Mouse (Mus musculus) lung, embryonic 15.5 days (tissue): Measurements from ENCODE around the gene 2410137M14Rik. TPM values are rescaled to one million over a fixed set of nuclear protein-coding genes. Genes with fewer than 3 reads are reported as not detected.
"Not testable (repeated sequence)": the region's sequence is repeated elsewhere in the genome, so short reads cannot be mapped to it uniquely, and the experiment has no call there.

Source experiments
- ATAC-seq: fragments of 200-750 bp; cut with Nextera tagmentation; 2 replicates; pipeline ENCODE4 v1.8.0; 2017; ENCODE audit warnings: moderate number of reproducible peaks, borderline replicate concordance; ENCODE audit not compliant: low FRiP score, low TSS enrichment; ENCODE audit errors: extremely low read depth
- H3K27ac ChIP-seq: fragments of 300-500 bp; sonication (generic); 2 replicates; pipeline ENCODE4 v1.5.1; 2015; ENCODE audit warnings: moderate library complexity, mild to moderate bottlenecking, inconsistent platforms
- H3K27me3 ChIP-seq: fragments of 300-500 bp; sonication (generic); 2 replicates; pipeline ENCODE4 v1.6.1; 2015; ENCODE audit warnings: inconsistent platforms
- H3K36me3 ChIP-seq: fragments of 300-500 bp; sonication (generic); 2 replicates; pipeline ENCODE4 v1.6.1; 2015; ENCODE audit warnings: inconsistent platforms
- H3K4me1 ChIP-seq: fragments of 300-500 bp; sonication (generic); 2 replicates; pipeline ENCODE4 v1.6.1; 2015; ENCODE audit warnings: inconsistent platforms
- H3K4me2 ChIP-seq: fragments of 300-500 bp; sonication (generic); 2 replicates; pipeline ENCODE4 v1.6.1; 2015; ENCODE audit warnings: inconsistent platforms, mild to moderate bottlenecking, moderate library complexity
- H3K4me3 ChIP-seq: fragments of 300-500 bp; sonication (generic); 2 replicates; pipeline ENCODE4 v1.5.1; 2015; ENCODE audit warnings: mild to moderate bottlenecking, inconsistent platforms
- H3K9ac ChIP-seq: fragments of 300-500 bp; sonication (generic); 2 replicates; pipeline ENCODE4 v1.6.1; 2015; ENCODE audit warnings: inconsistent platforms
- H3K9me3 ChIP-seq: fragments of 300-500 bp; sonication (generic); 2 replicates; pipeline ENCODE4 v1.6.1; 2016; ENCODE audit warnings: inconsistent platforms
- WGBS: fragments of 180-500 bp; shearing (Covaris S2); methylation state at CpG from one replicate; pipeline ENCODE4 v1.1.7; 2015; 5-methylcytosine and 5-hydroxymethylcytosine counted together
- polyA plus RNA-seq: library from polyadenylated mRNA; unstranded; fragments of >200 nt; fragmentation: Nextera tagmentation; extraction: Ambion mirVana; gene quantifications from 2 replicates; pipeline ENCODE4 v1.2.1, GENCODE M21; 2015

The 2410137M14Rik gene
- polyA plus RNA-seq, result not detected in 2 replicates

DNA sequence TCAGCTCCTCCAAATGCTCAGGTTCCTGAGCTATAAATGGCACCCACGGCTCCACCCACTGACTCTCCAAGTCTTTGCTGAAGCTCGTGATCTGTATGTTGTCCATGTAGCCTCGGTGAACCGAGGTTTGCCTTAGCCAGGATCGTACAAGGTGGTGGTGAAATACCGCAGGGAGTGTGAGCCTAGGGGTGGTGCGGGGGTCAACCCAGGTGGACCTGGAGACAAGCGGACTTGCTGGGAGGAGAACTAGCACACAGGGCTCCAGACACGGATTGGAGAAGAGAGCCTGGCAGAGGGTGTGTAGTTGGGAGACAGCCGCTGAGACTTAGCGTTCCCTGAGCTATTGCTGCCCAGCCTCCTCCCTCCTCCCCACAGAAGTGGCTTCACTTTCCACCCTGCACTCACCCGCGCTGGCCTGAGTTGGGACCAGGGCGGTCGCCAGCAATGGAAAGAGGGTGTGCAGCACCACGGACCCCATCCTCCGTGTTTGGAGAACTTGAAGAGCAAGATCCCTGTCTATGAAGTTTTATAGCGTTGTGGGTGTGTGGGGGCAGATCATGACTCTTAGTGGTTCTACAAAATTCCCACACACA lies at the start of gene 2410137M14Rik:
2410137M14Rik (minus strand) TSS at position 17 of the 593 bp plus-strand sequence.
- H3K4me3 ChIP-seq, result peak within 1 kb of the TSS; percentile 7; the same call in 1 of the 2 replicates
- 9% methylated on average over 18 of the region's 18 CpGs for WGBS
- no peak for ATAC-seq

GRCm38 (mm10) chr17:37029162-37029561 lies 48.1 kb upstream of the 2410137M14Rik start:
- H3K36me3 ChIP-seq, result no peaks in the 10 kb centered on the region
- H3K9ac ChIP-seq, result peak overlapping the region; percentile 33
- peak overlapping the region; percentile 96 for H3K27ac ChIP-seq
- ATAC-seq, result 0 out of 2 replicates have a peak, but pooled peaks have one; percentile 6
- H3K9me3 ChIP-seq, result no peaks in the 10 kb centered on the region
- WGBS, result 68% methylated on average over 8 of the region's 8 CpGs
- H3K4me3 ChIP-seq, result peak overlapping the region; percentile 60
- H3K4me2 ChIP-seq, result peak overlapping the region; percentile 59
- peaks cover 9% of the 10 kb centered on the region; the same call in 1 of the 2 replicates for H3K4me1 ChIP-seq
- no peaks in the 10 kb centered on the region for H3K27me3 ChIP-seq

More for the DNA sequence above, at the start of gene 2410137M14Rik:
- Histone ChIP-seq H3K4me1 (peaks cover 10% of the 10 kb centered on the region; the same call in 1 of the 2 replicates), H3K27me3 (no peaks in the 10 kb centered on the region; the same call in 1 of the 2 replicates), H3K36me3 (no peaks in the 10 kb centered on the region), H3K27ac (0 out of 2 replicates have a peak within 1 kb of the TSS, but pooled peaks have one; percentile 69), H3K9me3 (no peaks in the 10 kb centered on the region), H3K4me2 (peak within 1 kb of the TSS; percentile 45), H3K9ac (no peak within 1 kb of the TSS)

DNA sequence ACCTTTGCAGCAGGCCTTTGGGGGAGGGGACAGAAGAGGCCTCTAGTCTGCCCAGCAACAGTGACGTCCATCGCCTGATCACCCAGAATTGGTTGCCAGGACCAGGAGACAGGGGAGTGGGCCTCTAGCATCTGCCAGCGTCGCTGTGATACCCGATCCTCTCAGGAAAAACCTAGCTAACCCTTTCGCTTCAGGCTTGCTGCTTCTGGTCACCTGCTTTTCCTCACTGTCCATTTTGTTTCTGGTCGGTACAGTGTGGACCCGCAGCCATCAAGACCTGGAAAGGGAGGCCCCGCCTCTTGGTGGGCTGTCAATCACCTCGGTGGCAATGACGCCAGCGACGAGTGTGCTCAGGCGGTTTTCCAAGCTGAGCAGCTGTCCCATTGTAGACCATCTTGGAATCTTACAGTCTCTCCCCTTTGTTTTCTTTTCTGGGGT lies 47.7 kb upstream of the 2410137M14Rik start:
- peak overlapping the region; percentile 60 for H3K4me3 ChIP-seq
- no peaks in the 10 kb centered on the region for H3K9me3 ChIP-seq
- under 1% methylated on average over 14 of the region's 14 CpGs for WGBS
- peak overlapping the region; percentile 59 for H3K4me2 ChIP-seq
- H3K4me1 ChIP-seq, result peaks cover 9% of the 10 kb centered on the region; the same call in 1 of the 2 replicates
- H3K27me3 ChIP-seq, result no peaks in the 10 kb centered on the region
- peak overlapping the region; percentile 33 for H3K9ac ChIP-seq
- ATAC-seq, result peak; percentile 99
- no peaks in the 10 kb centered on the region for H3K36me3 ChIP-seq
- H3K27ac ChIP-seq, result peak overlapping the region; percentile 96

- H3K27me3 ChIP-seq, result no peaks in the 10 kb centered on the region
- WGBS, result 2% methylated on average over 10 of the region's 10 CpGs
- peak; percentile 67; the same call in 1 of the 2 replicates for ATAC-seq
These were observed 47.2 kb upstream of the 2410137M14Rik start for GRCm38 (mm10) chr17:37028212-37028611.

DNA sequence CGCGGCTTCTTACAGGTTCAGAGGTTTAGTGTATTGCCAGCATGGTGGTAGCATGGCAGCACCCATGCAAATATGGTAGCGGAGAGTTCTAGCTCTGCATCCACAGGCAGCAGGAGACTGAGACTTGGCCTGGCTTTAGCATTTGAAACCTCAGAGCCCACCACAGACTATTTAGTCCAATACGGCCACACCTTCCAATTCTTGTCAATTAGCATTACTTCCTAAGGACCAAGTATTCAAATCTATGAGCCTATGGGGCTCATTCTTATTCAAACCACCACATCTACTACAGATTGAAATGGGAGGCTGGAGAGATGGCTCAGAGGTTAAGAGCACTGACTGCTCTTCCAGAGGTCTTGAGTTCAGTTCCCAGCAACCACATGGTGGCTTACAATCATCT lies 46.4 kb upstream of the 2410137M14Rik start:
- Histone ChIP-seq H3K4me3 (no peak overlapping the region), H3K36me3 (no peaks in the 10 kb centered on the region), H3K9me3 (no peaks in the 10 kb centered on the region), H3K27ac (no peak overlapping the region), H3K4me2 (no peak overlapping the region), H3K27me3 (no peaks in the 10 kb centered on the region), H3K4me1 (peaks cover 9% of the 10 kb centered on the region; the same call in 1 of the 2 replicates), H3K9ac (no peak overlapping the region)
- WGBS, result 96% methylated on average over 4 of the region's 4 CpGs
- ATAC-seq, result no peak

More at GRCm38 (mm10) chr17:37028212-37028611, 47.2 kb upstream of the 2410137M14Rik start:
- peak overlapping the region; percentile 60 for H3K4me3 ChIP-seq
- H3K4me1 ChIP-seq, result peaks cover 9% of the 10 kb centered on the region; the same call in 1 of the 2 replicates
- H3K36me3 ChIP-seq, result no peaks in the 10 kb centered on the region
- peak overlapping the region; percentile 33; the same call in 1 of the 2 replicates for H3K9ac ChIP-seq
- peak overlapping the region; percentile 59 for H3K4me2 ChIP-seq
- H3K27ac ChIP-seq, result peak overlapping the region; percentile 96
- no peaks in the 10 kb centered on the region for H3K9me3 ChIP-seq

DNA sequence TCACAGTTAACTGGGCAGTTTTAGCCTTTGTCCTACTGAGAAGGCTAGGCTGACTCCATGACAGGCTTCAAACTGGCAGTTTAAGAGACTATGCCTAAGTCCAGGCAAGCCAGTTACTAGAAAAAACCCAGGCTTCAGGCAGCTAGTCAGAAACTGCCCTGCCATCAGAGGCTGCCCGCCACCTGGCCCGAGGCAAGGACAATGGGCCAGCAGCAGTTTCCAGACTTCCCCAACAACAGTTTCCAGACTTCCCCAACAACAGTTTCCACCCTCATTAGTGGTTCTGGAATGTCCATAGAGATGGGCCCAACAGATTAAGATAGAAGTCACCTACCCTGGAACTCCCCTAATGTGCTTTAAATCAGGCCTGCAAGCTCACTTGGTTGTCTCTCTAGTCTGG lies 45.4 kb upstream of the 2410137M14Rik start:
- 91% methylated on average over 2 of the region's 2 CpGs for WGBS
- Histone ChIP-seq H3K4me2 (no peak overlapping the region), H3K9ac (no peak overlapping the region), H3K27me3 (no peaks in the 10 kb centered on the region), H3K9me3 (no peaks in the 10 kb centered on the region), H3K4me3 (no peak overlapping the region), H3K27ac (no peak overlapping the region), H3K4me1 (peaks cover 9% of the 10 kb centered on the region; the same call in 1 of the 2 replicates), H3K36me3 (no peaks in the 10 kb centered on the region)
- no peak for ATAC-seq

DNA sequence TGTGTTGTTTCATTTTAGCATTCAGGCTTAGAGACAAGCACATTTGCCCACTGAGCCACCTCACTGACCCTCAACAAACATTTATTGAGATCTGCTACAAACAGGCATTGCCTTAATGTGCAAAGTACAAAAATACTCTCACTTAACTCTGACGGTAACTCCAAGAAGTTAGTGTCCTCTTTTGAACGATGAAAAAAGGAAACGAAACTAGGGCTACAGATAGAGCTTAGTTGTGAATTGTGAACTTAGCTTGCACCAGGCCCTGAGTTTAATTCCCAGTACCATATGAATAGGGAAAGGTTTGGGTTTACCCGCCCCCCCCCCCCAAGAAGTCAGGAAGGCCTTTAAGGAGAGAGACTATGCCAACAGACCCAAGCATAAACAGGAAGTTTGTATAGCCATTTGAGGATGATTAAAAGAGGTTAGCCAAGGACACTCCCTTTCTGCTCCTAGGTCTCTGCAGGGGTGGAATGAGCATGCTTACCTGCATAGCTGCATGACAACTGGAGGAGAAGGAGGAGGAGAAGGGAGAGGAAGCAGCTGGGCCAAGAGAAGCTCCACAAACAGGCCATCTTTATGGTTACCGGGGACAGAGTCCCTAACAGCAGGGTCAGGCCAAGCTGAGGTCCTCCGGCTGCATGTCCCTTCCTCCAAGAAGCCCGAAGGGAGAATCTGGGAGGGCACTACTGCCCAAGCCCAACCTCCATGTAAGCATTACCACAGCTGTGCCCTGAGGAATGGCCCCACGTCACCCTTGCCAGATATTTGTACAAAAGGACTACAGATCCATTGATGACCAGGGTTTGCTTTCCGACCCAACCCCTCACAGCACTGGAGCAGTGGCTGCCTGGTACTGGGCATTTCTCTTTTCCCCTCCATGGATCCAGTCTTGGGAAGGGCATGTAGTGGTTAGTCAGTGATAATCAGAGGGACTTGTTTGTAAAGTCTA lies 41.9 kb upstream of the 2410137M14Rik start, which contains the start of gene Mog:
Mog (minus strand) TSS at position 771 of the 949 bp plus-strand sequence.
- Histone ChIP-seq H3K9me3 (no peaks in the 10 kb centered on the region), H3K4me3 (no peak within 1 kb of the TSS), H3K4me1 (peaks cover 2% of the 10 kb centered on the region; the same call in 1 of the 2 replicates), H3K9ac (no peak within 1 kb of the TSS), H3K4me2 (no peak within 1 kb of the TSS), H3K27ac (no peak within 1 kb of the TSS), H3K27me3 (no peaks in the 10 kb centered on the region), H3K36me3 (no peaks in the 10 kb centered on the region)
- 71% methylated on average over 9 of the region's 9 CpGs for WGBS
- no peak; the same call in 1 of the 2 replicates for ATAC-seq

- not testable (repeated sequence) for H3K27ac ChIP-seq, H3K4me2 ChIP-seq, H3K9me3 ChIP-seq, H3K36me3 ChIP-seq, H3K4me3 ChIP-seq, H3K4me1 ChIP-seq, H3K27me3 ChIP-seq, H3K9ac ChIP-seq, ATAC-seq
- WGBS, result 86% methylated on average over 5 of the region's 5 CpGs
These were observed 38.2 kb upstream of the 2410137M14Rik start for GRCm38 (mm10) chr17:37019242-37019641.

DNA sequence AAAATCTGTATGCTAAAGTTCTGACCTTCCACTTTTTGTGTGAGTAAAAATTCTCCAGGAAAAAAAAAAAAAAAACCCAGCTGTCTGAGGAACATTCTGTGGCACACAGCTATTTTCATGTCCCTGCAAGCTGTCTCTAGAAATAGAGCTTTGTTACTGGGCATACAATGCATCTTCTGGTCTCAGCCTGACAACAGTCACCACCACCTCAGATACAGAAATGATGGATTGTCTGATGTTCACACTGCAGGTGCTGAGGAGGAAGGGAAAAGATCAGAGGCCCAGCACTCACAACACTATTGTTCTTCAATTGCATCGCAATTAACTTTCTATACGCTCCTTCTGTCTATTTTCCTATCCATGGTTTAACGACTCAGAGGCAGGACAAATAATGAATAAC lies 37.3 kb upstream of the 2410137M14Rik start:
- WGBS, result 74% methylated on average over 3 of the region's 3 CpGs
- H3K27ac ChIP-seq, result no peak overlapping the region

DNA sequence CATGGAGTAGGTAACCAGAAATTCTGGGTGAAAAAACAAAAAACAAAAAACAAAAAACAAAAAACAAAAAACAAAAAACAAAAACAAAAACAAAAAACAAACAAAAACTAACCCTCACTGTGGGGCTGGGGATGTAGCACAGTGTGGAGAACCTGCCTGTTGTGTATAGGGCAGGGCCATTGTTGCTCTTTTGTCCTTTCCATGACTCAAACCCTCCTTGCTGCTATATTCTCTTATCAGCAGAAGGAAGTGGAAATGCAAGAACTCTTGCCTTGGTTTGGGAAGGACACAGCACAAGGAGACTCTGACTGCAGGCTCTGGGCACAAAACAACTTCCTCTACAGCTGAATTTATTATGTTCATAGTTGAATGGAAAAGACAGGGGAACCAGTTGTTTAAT lies 35.3 kb upstream of the 2410137M14Rik start:
- Histone ChIP-seq H3K4me2 (no peak overlapping the region), H3K9ac (no peak overlapping the region), H3K4me1 (0 out of 2 replicates have a peak, but pooled peaks cover 6% of the 10 kb centered on the region), H3K36me3 (no peaks in the 10 kb centered on the region), H3K4me3 (no peak overlapping the region), H3K27ac (no peak overlapping the region), H3K9me3 (no peaks in the 10 kb centered on the region), H3K27me3 (no peaks in the 10 kb centered on the region)
- no peak for ATAC-seq

More for the DNA sequence above, 37.3 kb upstream of the 2410137M14Rik start:
- no peaks in the 10 kb centered on the region for H3K36me3 ChIP-seq
- no peaks in the 10 kb centered on the region for H3K4me1 ChIP-seq
- H3K9ac ChIP-seq, result no peak overlapping the region
- H3K9me3 ChIP-seq, result no peaks in the 10 kb centered on the region
- no peak overlapping the region for H3K4me2 ChIP-seq
- H3K27me3 ChIP-seq, result no peaks in the 10 kb centered on the region
- no peak overlapping the region for H3K4me3 ChIP-seq
- ATAC-seq, result no peak

DNA sequence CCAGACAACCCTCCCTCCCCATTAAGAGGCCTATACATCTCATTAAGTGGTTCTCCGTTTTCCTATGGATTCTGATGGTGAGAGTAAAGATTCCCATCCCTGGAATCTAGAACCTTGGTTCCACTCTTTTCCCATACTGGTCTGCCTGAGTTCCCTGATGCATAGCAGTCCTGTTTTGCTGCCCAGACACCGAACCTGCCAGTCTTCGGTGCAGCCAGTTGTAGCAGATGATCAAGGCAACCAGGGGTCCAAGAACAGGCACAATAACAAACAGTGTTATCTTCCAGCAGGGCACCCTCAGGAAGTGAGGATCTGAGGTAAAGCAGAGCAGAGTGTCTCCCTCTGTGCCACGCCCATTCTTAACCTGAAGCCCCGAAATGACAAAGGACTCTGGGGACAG lies 31.1 kb upstream of the 2410137M14Rik start:
- Histone ChIP-seq H3K9ac (no peak overlapping the region), H3K4me3 (no peak overlapping the region), H3K27ac (no peak overlapping the region), H3K4me1 (0 out of 2 replicates have a peak, but pooled peaks cover 6% of the 10 kb centered on the region), H3K9me3 (no peaks in the 10 kb centered on the region), H3K27me3 (no peaks in the 10 kb centered on the region), H3K36me3 (peaks cover 26% of the 10 kb centered on the region), H3K4me2 (no peak overlapping the region)
- 54% methylated on average over 5 of the region's 5 CpGs for WGBS
- no peak for ATAC-seq
